Mouse (Mus musculus): ENCODE results near the gene Znfx1.

The Znfx1 gene

GRCm38 (mm10) chr2:166995796-166996532 lies 66.9 kb downstream of the Znfx1 start, which contains the start of gene Stau1:
TSS of gene Stau1 (minus strand) at chr2:166996299.
- peak; percentile 86 for DNase-seq (ENCODE audit: low read depth, low spot score)

GRCm38 (mm10) chr2:166995021-166995795 lies 67.6 kb downstream of the Znfx1 start:
- no peak for DNase-seq (ENCODE audit: low read depth, low spot score)

- DNase-seq (ENCODE audit: low read depth, low spot score) = no peak
Observed at GRCm38 (mm10) chr2:166991945-166992344, 70.9 kb downstream of the Znfx1 start.

- DNase-seq (ENCODE audit: low read depth, low spot score) = no peak
Observed at GRCm38 (mm10) chr2:166990861-166991260, 72.0 kb downstream of the Znfx1 start.
